Mouse (Mus musculus) hindbrain, embryonic 12.5 days (tissue): ENCODE measurements around the gene Ctnnb1. TPM values are rescaled to one million over a fixed set of nuclear protein-coding genes. Genes with fewer than 3 reads are reported as not detected.

Experiments used
- ATAC-seq: fragments of 200-750 bp; cut with Nextera tagmentation; 2 replicates; pipeline ENCODE4 v1.8.0; 2017; ENCODE audit warnings: moderate TSS enrichment; ENCODE audit not compliant: low FRiP score
- H3K27ac ChIP-seq: fragments of 300-500 bp; sonication (generic); 2 replicates; pipeline ENCODE4 v1.5.1; 2016; ENCODE audit warnings: mild to moderate bottlenecking
- H3K27me3 ChIP-seq: fragments of 300-500 bp; sonication (generic); 2 replicates; pipeline ENCODE4 v1.6.1; 2016; ENCODE audit warnings: mild to moderate bottlenecking
- H3K36me3 ChIP-seq: fragments of 300-500 bp; sonication (generic); 2 replicates; pipeline ENCODE4 v1.6.1; 2016; ENCODE audit warnings: mild to moderate bottlenecking
- H3K4me1 ChIP-seq: fragments of 300-500 bp; sonication (generic); 2 replicates; pipeline ENCODE4 v1.6.1; 2016
- H3K4me2 ChIP-seq: fragments of 300-500 bp; sonication (generic); replicated peaks from 2 replicates; pipeline ENCODE4 v1.6.1; 2016; ENCODE audit warnings: mild to moderate bottlenecking
- H3K4me3 ChIP-seq: fragments of 300-500 bp; sonication (generic); 2 replicates; pipeline ENCODE4 v1.5.1; 2016; ENCODE audit warnings: mild to moderate bottlenecking
- H3K9ac ChIP-seq: fragments of 300-500 bp; sonication (generic); 2 replicates; pipeline ENCODE4 v1.6.1; 2016; ENCODE audit warnings: mild to moderate bottlenecking, moderate library complexity
- H3K9me3 ChIP-seq: fragments of 300-500 bp; sonication (generic); replicated peaks from 2 replicates; pipeline ENCODE4 v1.6.1; 2016; ENCODE audit warnings: mild to moderate bottlenecking
- WGBS: fragments of 180-500 bp; shearing (Covaris S2); methylation state at CpG from one replicate; pipeline ENCODE4 v1.1.7; 2016; 5-methylcytosine and 5-hydroxymethylcytosine counted together
- polyA plus RNA-seq: library from polyadenylated mRNA; unstranded; fragments of >200 nt; fragmentation: Nextera tagmentation; extraction: Ambion mirVana; gene quantifications from 2 replicates; pipeline ENCODE4 v1.2.1, GENCODE M21; 2016

The Ctnnb1 gene
- polyA plus RNA-seq = 672 and 677 TPM in 2 replicates

DNA sequence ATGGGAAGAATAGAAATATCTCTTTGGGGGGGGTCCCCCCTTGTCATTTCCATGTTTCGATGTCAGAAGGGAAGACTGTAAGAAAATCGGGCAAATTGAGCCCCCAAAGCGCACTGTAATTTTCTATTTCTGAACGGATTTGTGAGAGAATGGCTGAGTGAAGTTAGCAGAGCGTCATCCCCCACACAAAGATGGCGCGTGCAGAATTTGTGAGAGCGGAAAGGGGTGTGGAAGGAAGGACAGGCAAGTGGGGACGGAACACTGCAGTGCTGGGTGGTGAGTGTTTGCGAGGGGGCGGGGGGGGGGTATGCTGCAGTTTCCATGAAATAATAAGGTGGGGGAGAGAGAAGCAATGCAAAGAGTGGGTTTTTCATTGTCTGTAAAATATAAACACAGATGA is at the start of gene Ctnnb1:
TSS of gene Ctnnb1 (plus strand) at position 136 of the 400 bp plus-strand sequence.
- no peak within 1 kb of the TSS for H3K9ac ChIP-seq
- no peaks in the 10 kb centered on the region for H3K36me3 ChIP-seq
- no peak for ATAC-seq
- H3K27me3 ChIP-seq = no peaks in the 10 kb centered on the region
- 70% methylated on average over 11 of the region's 11 CpGs for WGBS
- H3K4me3 ChIP-seq = no peak within 1 kb of the TSS
- no peak within 1 kb of the TSS; the same call in 1 of the 2 replicates for H3K4me2 ChIP-seq
- H3K27ac ChIP-seq = no peak within 1 kb of the TSS
- H3K9me3 ChIP-seq = no peaks in the 10 kb centered on the region
- H3K4me1 ChIP-seq = peaks cover 7% of the 10 kb centered on the region; the same call in 1 of the 2 replicates

DNA sequence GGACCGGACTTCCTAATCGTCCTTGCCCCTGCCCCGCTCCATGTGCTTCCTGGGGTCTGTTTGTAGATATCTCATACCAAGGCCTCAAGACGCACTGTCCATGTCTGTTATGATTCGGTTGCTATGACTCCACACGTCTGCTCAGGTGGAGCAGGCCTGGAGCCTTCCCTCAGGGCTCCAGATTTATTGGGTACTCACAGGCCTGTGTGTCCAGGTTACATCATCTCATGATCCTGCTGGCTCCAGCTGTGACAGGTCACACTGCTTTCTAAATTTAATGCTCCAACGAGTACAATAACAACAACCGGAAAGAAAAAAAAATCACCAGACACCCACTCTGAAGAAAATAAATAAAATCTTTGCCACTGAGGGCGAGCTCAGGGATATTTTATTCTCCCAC is 48.7 kb upstream of the Ctnnb1 start:
- Histone ChIP-seq H3K4me1 (peaks cover 2% of the 10 kb centered on the region), H3K36me3 (no peaks in the 10 kb centered on the region), H3K4me3 (no peak overlapping the region), H3K9me3 (no peaks in the 10 kb centered on the region), H3K4me2 (no peak overlapping the region), H3K9ac (no peak overlapping the region), H3K27me3 (no peaks in the 10 kb centered on the region), H3K27ac (no peak overlapping the region)
- WGBS = 76% methylated on average over 9 of the region's 9 CpGs
- no peak for ATAC-seq

DNA sequence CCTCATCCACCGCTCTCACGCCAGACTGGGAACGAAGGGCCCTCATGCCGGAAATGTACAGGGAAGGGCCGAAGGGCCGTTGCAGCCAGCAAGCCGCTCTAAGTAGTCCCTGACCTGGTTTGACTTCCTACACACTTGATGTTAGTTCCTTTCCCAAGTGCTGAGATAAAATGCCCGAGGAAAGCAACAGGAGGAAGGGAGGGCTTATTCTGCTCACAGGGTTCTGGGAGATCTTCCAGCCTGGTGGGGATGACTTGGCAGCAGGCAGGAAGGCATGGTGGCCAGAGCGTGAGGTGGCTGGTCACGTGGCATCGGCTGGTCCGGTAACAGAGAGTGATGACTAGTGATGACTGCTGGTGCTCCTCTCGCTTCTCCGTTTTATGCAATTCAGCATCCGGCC is 47.9 kb upstream of the Ctnnb1 start:
- Histone ChIP-seq H3K4me3 (no peak overlapping the region), H3K27me3 (no peaks in the 10 kb centered on the region), H3K27ac (no peak overlapping the region), H3K9me3 (no peaks in the 10 kb centered on the region), H3K4me1 (peaks cover 4% of the 10 kb centered on the region), H3K9ac (no peak overlapping the region), H3K4me2 (no peak overlapping the region), H3K36me3 (no peaks in the 10 kb centered on the region)
- no peak for ATAC-seq
- WGBS = 94% methylated on average over 15 of the region's 15 CpGs

DNA sequence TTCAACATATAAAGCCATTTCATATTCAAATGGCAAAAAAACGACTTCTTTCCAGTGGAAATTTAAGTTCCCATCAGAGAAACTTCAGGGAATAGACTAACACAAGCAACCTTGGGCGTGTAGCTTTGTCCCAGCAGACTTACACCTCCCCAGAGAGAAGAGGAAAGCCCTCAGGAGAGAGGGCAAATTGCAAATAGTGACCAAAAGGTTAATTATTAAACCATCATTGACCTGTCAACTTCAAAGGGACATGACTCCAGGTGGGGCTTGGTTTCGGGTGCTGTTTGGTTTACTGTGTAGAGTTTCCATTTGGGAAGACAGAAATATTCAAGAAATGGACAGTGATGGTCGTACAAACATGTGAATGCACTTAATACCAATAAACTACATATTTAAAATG is 47.2 kb upstream of the Ctnnb1 start:
- ATAC-seq = no peak
- no peak overlapping the region for H3K4me2 ChIP-seq
- no peak overlapping the region for H3K4me3 ChIP-seq
- WGBS = 71% methylated on average over 4 of the region's 4 CpGs
- H3K27ac ChIP-seq = no peak overlapping the region
- H3K36me3 ChIP-seq = no peaks in the 10 kb centered on the region
- peaks cover 4% of the 10 kb centered on the region for H3K4me1 ChIP-seq
- no peaks in the 10 kb centered on the region for H3K27me3 ChIP-seq
- no peak overlapping the region for H3K9ac ChIP-seq
- H3K9me3 ChIP-seq = no peaks in the 10 kb centered on the region

DNA sequence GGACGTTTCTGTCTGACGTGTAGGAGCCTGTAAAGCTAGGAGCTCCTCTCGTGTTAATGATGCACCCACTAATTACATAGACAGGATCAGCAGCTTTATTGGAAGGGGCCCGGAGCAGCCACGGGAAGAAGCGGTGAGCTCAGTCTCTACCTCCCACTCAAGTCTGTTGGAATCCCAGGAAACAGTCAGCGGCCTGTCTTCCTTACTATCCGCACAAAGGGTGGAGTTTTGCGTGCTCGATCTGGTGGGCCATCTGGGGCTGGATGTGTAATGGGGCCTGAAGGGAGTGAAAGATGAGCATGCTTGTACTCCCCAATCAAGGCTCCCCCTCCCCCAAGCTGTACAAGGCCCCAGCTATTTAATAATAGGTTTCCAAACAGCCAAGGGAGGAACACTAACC is 44.3 kb upstream of the Ctnnb1 start:
- Histone ChIP-seq H3K4me1 (peaks cover 4% of the 10 kb centered on the region), H3K4me2 (no peak overlapping the region), H3K9ac (no peak overlapping the region), H3K9me3 (no peaks in the 10 kb centered on the region), H3K27ac (peak overlapping the region; percentile 49; the same call in 1 of the 2 replicates), H3K4me3 (no peak overlapping the region), H3K36me3 (no peaks in the 10 kb centered on the region), H3K27me3 (no peaks in the 10 kb centered on the region)
- no peak for ATAC-seq
- WGBS = 59% methylated on average over 10 of the region's 10 CpGs

DNA sequence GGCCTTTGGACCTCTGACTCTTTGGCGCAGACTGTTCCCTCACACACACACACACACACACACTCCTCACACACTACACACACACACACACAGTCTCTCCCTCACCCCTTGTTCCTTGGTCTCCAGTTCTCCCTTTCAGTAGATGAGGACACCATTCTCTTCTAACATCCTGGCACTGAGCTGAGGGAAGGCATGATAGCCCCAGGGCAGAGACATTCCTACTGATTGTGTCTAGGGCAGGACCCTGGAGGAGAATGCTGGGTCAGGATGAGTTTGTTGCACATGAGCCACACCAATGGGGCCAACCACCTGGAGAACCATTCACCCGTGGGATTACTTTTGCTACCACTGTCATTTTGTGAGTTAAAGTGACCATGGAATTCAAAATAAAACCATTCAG is 41.4 kb upstream of the Ctnnb1 start:
- Histone ChIP-seq H3K27me3 (no peaks in the 10 kb centered on the region), H3K9me3 (no peaks in the 10 kb centered on the region), H3K4me2 (no peak overlapping the region), H3K4me1 (peaks cover 4% of the 10 kb centered on the region), H3K4me3 (no peak overlapping the region), H3K36me3 (no peaks in the 10 kb centered on the region), H3K9ac (no peak overlapping the region), H3K27ac (no peak overlapping the region)
- ATAC-seq = no peak
- WGBS = 81% methylated on average over 2 of the region's 2 CpGs

DNA sequence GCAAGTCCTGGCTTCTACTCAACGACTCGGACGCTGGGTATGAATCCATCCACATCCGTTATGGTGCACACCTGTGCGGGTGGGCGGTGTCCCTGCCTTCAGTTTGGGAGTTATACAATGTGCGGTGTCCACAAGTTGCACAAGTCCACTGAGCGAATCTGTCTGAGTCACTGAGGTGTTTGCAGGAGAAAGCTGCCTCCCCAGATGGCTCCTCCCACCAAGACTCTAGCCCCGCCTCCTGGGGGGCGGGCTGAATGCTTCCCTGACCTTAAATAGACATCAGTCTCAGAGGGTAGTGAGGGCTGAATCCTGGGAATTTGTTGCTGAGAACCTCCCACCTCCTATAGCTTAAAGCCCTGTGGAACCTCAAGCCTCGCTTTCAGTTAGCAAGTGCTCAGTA is 35.6 kb upstream of the Ctnnb1 start:
- 91% methylated on average over 11 of the region's 11 CpGs for WGBS
- Histone ChIP-seq H3K4me2 (no peak overlapping the region), H3K4me3 (no peak overlapping the region), H3K27ac (no peak overlapping the region), H3K36me3 (no peaks in the 10 kb centered on the region), H3K9me3 (no peaks in the 10 kb centered on the region), H3K9ac (no peak overlapping the region), H3K4me1 (0 out of 2 replicates have a peak, but pooled peaks cover 5% of the 10 kb centered on the region), H3K27me3 (no peaks in the 10 kb centered on the region)
- ATAC-seq = no peak

DNA sequence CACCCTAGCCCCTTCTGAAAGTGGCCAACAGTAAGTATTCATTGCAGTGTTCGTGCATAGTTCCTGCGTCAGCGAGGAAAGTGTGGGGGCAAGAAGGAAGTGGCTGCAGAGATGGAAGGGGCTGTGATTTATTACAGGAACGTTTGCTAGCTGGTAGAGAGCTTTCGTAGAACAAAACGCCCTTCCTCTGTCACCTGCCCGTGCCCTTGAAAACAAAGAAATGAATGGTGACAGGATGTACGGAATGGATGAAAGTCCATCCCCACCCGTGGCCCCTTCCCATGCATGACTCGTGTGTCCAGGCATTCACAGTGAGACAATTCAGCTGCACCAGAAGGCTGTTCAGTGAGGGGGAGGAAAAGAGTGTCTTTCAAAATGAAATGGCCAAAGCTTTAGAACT is 35.0 kb upstream of the Ctnnb1 start:
- H3K4me1 ChIP-seq = 0 out of 2 replicates have a peak, but pooled peaks cover 5% of the 10 kb centered on the region
- ATAC-seq = no peak
- H3K9ac ChIP-seq = no peak overlapping the region
- no peak overlapping the region for H3K4me3 ChIP-seq
- no peaks in the 10 kb centered on the region for H3K36me3 ChIP-seq
- no peak overlapping the region for H3K27ac ChIP-seq
- H3K4me2 ChIP-seq = no peak overlapping the region
- no peaks in the 10 kb centered on the region for H3K27me3 ChIP-seq
- no peaks in the 10 kb centered on the region for H3K9me3 ChIP-seq
- WGBS = 70% methylated on average over 10 of the region's 10 CpGs

DNA sequence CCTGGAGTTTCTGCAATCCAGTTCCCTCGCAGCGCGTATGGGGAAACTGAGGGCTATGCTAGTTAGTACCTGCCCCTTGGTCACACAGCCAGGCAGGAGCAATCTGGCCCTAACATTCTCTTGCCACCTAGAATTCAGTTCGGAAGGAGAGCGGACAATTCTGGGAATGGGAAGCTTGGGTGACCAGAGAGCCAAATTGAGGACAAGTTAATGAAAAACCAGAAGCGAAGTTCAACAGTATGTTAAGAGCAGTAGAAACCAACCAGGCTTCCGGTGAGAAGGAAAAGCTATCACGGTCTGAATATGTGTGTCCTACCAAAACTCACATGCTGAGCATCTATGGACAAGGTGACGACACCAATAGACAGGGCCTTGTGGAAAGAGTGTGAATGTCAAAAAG is 34.6 kb upstream of the Ctnnb1 start:
- Histone ChIP-seq H3K27me3 (no peaks in the 10 kb centered on the region), H3K36me3 (no peaks in the 10 kb centered on the region), H3K4me3 (no peak overlapping the region), H3K4me1 (0 out of 2 replicates have a peak, but pooled peaks cover 5% of the 10 kb centered on the region), H3K27ac (no peak overlapping the region), H3K4me2 (no peak overlapping the region), H3K9ac (no peak overlapping the region), H3K9me3 (no peaks in the 10 kb centered on the region)
- no peak for ATAC-seq
- 94% methylated on average over 9 of the region's 9 CpGs for WGBS

DNA sequence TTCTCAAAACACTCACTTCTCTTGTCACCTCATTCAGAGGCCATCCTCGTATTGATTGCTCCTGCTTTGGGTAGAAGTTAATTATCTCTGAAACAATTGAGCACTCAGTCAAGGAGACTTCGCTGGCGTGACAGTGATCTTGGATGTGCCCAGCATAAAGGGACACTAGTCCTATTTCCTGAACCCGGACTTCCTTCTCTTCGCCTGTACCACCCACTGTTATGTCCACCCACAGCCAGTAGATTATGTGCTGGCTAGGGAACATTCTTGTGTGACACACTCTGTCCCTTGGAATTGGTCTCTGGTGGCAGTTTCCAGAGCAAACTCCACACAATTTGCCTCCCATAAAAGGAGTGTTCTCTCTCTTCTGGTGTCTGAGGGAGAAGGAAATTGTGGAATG is 32.5 kb upstream of the Ctnnb1 start:
- Histone ChIP-seq H3K36me3 (no peaks in the 10 kb centered on the region), H3K4me1 (0 out of 2 replicates have a peak, but pooled peaks cover 5% of the 10 kb centered on the region), H3K27me3 (no peaks in the 10 kb centered on the region), H3K4me2 (no peak overlapping the region), H3K9me3 (no peaks in the 10 kb centered on the region), H3K4me3 (no peak overlapping the region), H3K27ac (no peak overlapping the region), H3K9ac (no peak overlapping the region)
- 47% methylated on average over 5 of the region's 5 CpGs for WGBS
- no peak for ATAC-seq

DNA sequence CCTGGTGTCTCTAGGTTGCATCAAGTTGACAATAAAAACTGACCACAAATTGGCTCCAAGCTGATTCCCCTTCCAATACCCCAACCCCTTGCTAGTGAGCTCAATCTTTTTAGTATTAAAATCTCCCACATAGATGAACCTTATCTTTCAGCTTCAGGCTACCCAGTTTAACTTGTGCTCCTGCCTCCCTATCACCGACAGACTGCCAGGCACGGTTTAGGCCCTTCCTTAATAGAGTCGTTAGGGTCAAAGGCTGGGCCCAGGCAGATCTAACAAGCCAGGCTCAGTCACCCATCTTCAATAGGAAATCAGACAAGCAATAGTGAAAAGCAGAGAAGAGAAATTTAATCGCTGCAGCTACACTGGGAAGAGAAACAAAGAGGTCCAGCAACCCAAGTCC is 31.7 kb upstream of the Ctnnb1 start:
- Histone ChIP-seq H3K4me1 (0 out of 2 replicates have a peak, but pooled peaks cover 5% of the 10 kb centered on the region), H3K27ac (no peak overlapping the region), H3K9me3 (no peaks in the 10 kb centered on the region), H3K36me3 (no peaks in the 10 kb centered on the region), H3K27me3 (no peaks in the 10 kb centered on the region), H3K9ac (no peak overlapping the region), H3K4me3 (no peak overlapping the region), H3K4me2 (no peak overlapping the region)
- ATAC-seq = no peak
- WGBS = 78% methylated on average over 4 of the region's 4 CpGs

DNA sequence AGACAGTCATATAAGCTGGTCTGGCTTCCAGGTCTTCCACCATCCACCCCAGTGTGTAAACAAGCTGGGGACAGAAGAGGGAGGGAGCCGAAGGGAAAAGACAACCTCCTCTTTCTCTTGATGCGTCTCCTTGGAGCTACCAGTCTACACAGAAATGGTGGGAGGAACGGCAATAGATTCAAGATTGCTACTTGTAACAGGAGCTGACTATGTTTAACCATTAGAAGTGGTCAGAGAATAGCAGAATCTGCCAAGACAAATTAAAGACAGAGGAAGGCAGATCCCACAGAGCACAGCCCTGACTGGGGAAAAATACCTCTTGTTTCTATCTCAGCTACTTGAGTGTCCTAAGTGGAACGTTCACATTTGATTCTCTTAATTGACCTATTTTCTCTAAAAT is 29.2 kb upstream of the Ctnnb1 start:
- no peaks in the 10 kb centered on the region for H3K4me1 ChIP-seq
- no peak for ATAC-seq
- no peaks in the 10 kb centered on the region for H3K36me3 ChIP-seq
- no peak overlapping the region for H3K9ac ChIP-seq
- no peak overlapping the region for H3K4me3 ChIP-seq
- H3K27ac ChIP-seq = no peak overlapping the region
- WGBS = 57% methylated on average over 4 of the region's 4 CpGs
- no peaks in the 10 kb centered on the region for H3K27me3 ChIP-seq
- H3K9me3 ChIP-seq = no peaks in the 10 kb centered on the region
- H3K4me2 ChIP-seq = no peak overlapping the region

DNA sequence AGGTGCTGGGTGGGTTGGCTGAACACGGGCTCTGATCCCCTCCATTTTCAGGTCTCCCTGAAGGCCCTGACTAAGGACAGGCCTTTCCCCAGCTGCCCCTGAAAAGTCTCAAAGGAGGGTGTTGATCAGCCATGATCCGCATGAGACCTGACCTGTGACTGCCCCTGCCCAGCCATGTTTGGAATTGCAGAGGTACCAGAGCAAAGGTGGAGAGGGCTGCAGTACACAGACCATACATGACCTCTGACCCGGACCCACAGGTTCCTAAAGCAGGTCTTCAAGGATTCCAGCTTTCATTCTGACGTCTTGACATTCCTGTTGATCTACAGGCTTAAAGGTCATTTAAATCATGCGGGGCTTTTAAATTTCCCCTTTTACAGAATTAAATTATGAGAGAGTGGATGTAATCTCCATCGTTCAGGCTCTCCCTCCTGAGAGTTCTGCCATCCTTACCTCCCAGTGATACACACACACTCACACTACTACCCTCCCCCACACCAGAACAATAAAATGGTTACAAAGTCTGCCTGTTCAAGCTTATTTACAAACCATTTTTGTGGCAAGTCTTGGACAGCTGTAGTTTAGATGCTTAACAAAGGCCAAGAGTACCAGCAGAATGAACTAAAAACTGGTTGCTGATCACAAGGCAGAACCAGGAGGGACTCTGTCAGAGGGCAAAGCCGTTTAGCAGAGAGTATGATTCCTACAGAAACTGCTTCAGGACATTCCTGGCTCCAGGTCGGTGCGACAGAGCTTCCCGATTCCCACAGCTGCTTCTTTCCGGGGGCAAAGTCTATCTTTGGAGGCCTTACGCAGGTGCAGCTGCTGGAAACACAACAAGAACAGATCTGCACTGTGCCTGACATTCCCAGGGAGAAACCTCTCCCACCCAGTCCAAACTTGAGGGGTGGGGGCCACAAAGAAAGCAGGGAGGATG is 28.4 kb upstream of the Ctnnb1 start:
- no peak overlapping the region for H3K4me2 ChIP-seq
- H3K36me3 ChIP-seq = no peaks in the 10 kb centered on the region
- no peaks in the 10 kb centered on the region for H3K4me1 ChIP-seq
- H3K4me3 ChIP-seq = no peak overlapping the region
- no peaks in the 10 kb centered on the region for H3K27me3 ChIP-seq
- ATAC-seq = no peak
- no peak overlapping the region for H3K27ac ChIP-seq
- WGBS = 62% methylated on average over 12 of the region's 12 CpGs
- H3K9me3 ChIP-seq = no peaks in the 10 kb centered on the region
- no peak overlapping the region for H3K9ac ChIP-seq
